Mouse (Mus musculus) MEL (cell line): ENCODE data around the gene Kank3.

ENCODE experiments used
- CTCF ChIP-seq, 3 experiments: IDR thresholded peaks in 2 of 3; conservative IDR thresholded peaks in 1 of 3; 2 replicates each; pipeline ENCODE4 v1.5.1; 2011 to 2012; ENCODE audit warnings: low read length in 3 of 3, low read depth in 2 of 3, mild to moderate bottlenecking in 2 of 3, improper control_type of control experiment in 1 of 3, inconsistent platforms in 1 of 3, mixed read lengths in 1 of 3, moderate library complexity in 1 of 3; ENCODE audit not compliant: control insufficient read depth in 1 of 3, insufficient read depth in 1 of 3, poor library complexity in 1 of 3, severe bottlenecking in 1 of 3
- POLR2AphosphoS2 ChIP-seq: IDR thresholded peaks from 2 replicates; pipeline ENCODE4 v1.6.1; 2011; ENCODE audit warnings: low read length, improper control_type of control experiment

- TF ChIP-seq CTCF (IDR thresholded peaks at IDR 0.05 in 2 of 3, conservative IDR thresholded peaks at IDR 0.05 in 1 of 3; ENCODE audit: control insufficient read depth in 1 of 3, insufficient read depth in 1 of 3, low read depth in 2 of 3, low read length in 3 of 3, poor library complexity in 1 of 3, severe bottlenecking in 1 of 3) (no peak), POLR2AphosphoS2 (peak; percentile 96)
Measured at GRCm38 (mm10) chr17:33824084-33824996, 14.0 kb downstream of the Kank3 start, which contains the start of the genes Rps28 and Ndufa7.
